Mouse (Mus musculus) neural tube, embryonic 14.5 days (tissue): Measurements from ENCODE around the gene Hcn3. TPM values are rescaled to one million over a fixed set of nuclear protein-coding genes. Genes with fewer than 3 reads are reported as not detected.

Experiments used
- ATAC-seq: fragments of 200-750 bp; cut with Nextera tagmentation; 2 replicates; pipeline ENCODE4 v1.8.0; 2017; ENCODE audit warnings: low read depth, mild to moderate bottlenecking, moderate TSS enrichment, moderate library complexity
- H3K27ac ChIP-seq: fragments of 300-500 bp; sonication (generic); 2 replicates; pipeline ENCODE4 v1.5.1; 2014; ENCODE audit warnings: low read depth, mild to moderate bottlenecking, control low read depth, low read length, moderate library complexity, mixed read lengths
- H3K27me3 ChIP-seq: fragments of 300-500 bp; sonication (generic); 2 replicates; pipeline ENCODE4 v1.6.1; 2014; ENCODE audit warnings: low read length; ENCODE audit not compliant: control insufficient read depth, insufficient read depth
- H3K36me3 ChIP-seq: fragments of 300-500 bp; sonication (generic); 2 replicates; pipeline ENCODE4 v1.6.1; 2014; ENCODE audit warnings: low read length, mixed read lengths; ENCODE audit not compliant: control insufficient read depth, insufficient read depth
- H3K4me1 ChIP-seq: fragments of 300-500 bp; sonication (generic); 2 replicates; pipeline ENCODE4 v1.6.1; 2014; ENCODE audit warnings: low read length; ENCODE audit not compliant: control insufficient read depth, insufficient read depth
- H3K4me2 ChIP-seq: fragments of 300-500 bp; sonication (generic); 2 replicates; pipeline ENCODE4 v1.6.1; 2014; ENCODE audit warnings: mild to moderate bottlenecking, low read depth, low read length, control low read depth
- H3K4me3 ChIP-seq: fragments of 300-500 bp; sonication (generic); 2 replicates; pipeline ENCODE4 v1.5.1; 2014; ENCODE audit warnings: low read depth, low read length, control low read depth, mixed read lengths
- H3K9ac ChIP-seq: fragments of 300-500 bp; sonication (generic); replicated peaks from 2 replicates; pipeline ENCODE4 v1.6.1; 2014; ENCODE audit warnings: low read depth, mild to moderate bottlenecking, control low read depth, low read length, mixed read lengths
- H3K9me3 ChIP-seq: fragments of 300-500 bp; sonication (generic); 2 replicates; pipeline ENCODE4 v1.6.1; 2016; ENCODE audit warnings: low read length; ENCODE audit not compliant: control insufficient read depth
- WGBS: fragments of 180-500 bp; shearing (Covaris S2); extraction: QIAGEN DNeasy Blood & Tissue Kit; methylation state at CpG from one replicate; pipeline ENCODE4 v1.1.7; 2014; 5-methylcytosine and 5-hydroxymethylcytosine counted together
- polyA plus RNA-seq: library from polyadenylated mRNA; unstranded; fragments of >200 nt; fragmentation: Nextera tagmentation; extraction: Ambion mirVana; gene quantifications from 2 replicates; pipeline ENCODE4 v1.2.1, GENCODE M21; 2014

Hcn3 gene
- polyA plus RNA-seq, 1 experiment from 2014 or later, result 25.4 TPM

GRCm38 (mm10) chr3:89199839-89200238 lies 39.8 kb upstream of the Hcn3 start:
- H3K4me3 ChIP-seq, result no peak overlapping the region
- no peak overlapping the region for H3K9ac ChIP-seq
- H3K27me3 ChIP-seq, result no peaks in the 10 kb centered on the region
- H3K4me1 ChIP-seq, result peaks cover 5% of the 10 kb centered on the region; the same call in 1 of the 2 replicates
- 84% methylated on average over 3 of the region's 3 CpGs for WGBS
- ATAC-seq, result no peak
- H3K36me3 ChIP-seq, result peaks cover 10% of the 10 kb centered on the region
- H3K9me3 ChIP-seq, result no peaks in the 10 kb centered on the region
- no peak overlapping the region for H3K4me2 ChIP-seq
- no peak overlapping the region for H3K27ac ChIP-seq

GRCm38 (mm10) chr3:89195979-89196877 lies 36.2 kb upstream of the Hcn3 start:
- H3K4me3 ChIP-seq, result peak overlapping the region; percentile 27
- peak overlapping the region; percentile 56 for H3K27ac ChIP-seq
- peak overlapping the region; percentile 29 for H3K9ac ChIP-seq
- no peaks in the 10 kb centered on the region for H3K36me3 ChIP-seq
- H3K9me3 ChIP-seq, result no peaks in the 10 kb centered on the region
- ATAC-seq, result peak; percentile 94
- H3K27me3 ChIP-seq, result no peaks in the 10 kb centered on the region
- H3K4me1 ChIP-seq, result no peaks in the 10 kb centered on the region
- WGBS, result 9% methylated on average over 33 of the region's 33 CpGs
- peak overlapping the region; percentile 45 for H3K4me2 ChIP-seq

- no peaks in the 10 kb centered on the region for H3K4me1 ChIP-seq
- H3K9me3 ChIP-seq, result no peaks in the 10 kb centered on the region
- 86% methylated on average over 2 of the region's 2 CpGs for whole genome bisulfite sequencing
- no peak overlapping the region for H3K9ac ChIP-seq
- ATAC-seq, result no peak
- H3K4me3 ChIP-seq, result no peak overlapping the region
- no peak overlapping the region for H3K4me2 ChIP-seq
- H3K27me3 ChIP-seq, result no peaks in the 10 kb centered on the region
- H3K27ac ChIP-seq, result no peak overlapping the region
- 0 out of 2 replicates have a peak, but pooled peaks cover 1% of the 10 kb centered on the region for H3K36me3 ChIP-seq
Measured at GRCm38 (mm10) chr3:89193853-89194252, 33.9 kb upstream of the Hcn3 start.

GRCm38 (mm10) chr3:89193351-89193750 lies 33.4 kb upstream of the Hcn3 start:
- 79% methylated on average over 1 of the region's 1 CpGs for WGBS
- Histone ChIP-seq H3K27me3 (no peaks in the 10 kb centered on the region), H3K4me3 (no peak overlapping the region), H3K36me3 (0 out of 2 replicates have a peak, but pooled peaks cover 6% of the 10 kb centered on the region), H3K4me2 (no peak overlapping the region), H3K9ac (no peak overlapping the region), H3K4me1 (no peaks in the 10 kb centered on the region), H3K9me3 (no peaks in the 10 kb centered on the region), H3K27ac (no peak overlapping the region)
- ATAC-seq, result no peak

- Histone ChIP-seq H3K9me3 (no peaks in the 10 kb centered on the region), H3K4me2 (no peak overlapping the region), H3K4me3 (no peak overlapping the region), H3K27ac (no peak overlapping the region), H3K36me3 (0 out of 2 replicates have a peak, but pooled peaks cover 18% of the 10 kb centered on the region), H3K27me3 (no peaks in the 10 kb centered on the region), H3K9ac (no peak overlapping the region), H3K4me1 (no peaks in the 10 kb centered on the region)
- no peak for ATAC-seq
- 88% methylated on average over 8 of the region's 8 CpGs for WGBS
Measured at GRCm38 (mm10) chr3:89190436-89190835, 30.4 kb upstream of the Hcn3 start.

GRCm38 (mm10) chr3:89188478-89188875 lies 28.5 kb upstream of the Hcn3 start:
- Histone ChIP-seq H3K27me3 (no peaks in the 10 kb centered on the region), H3K27ac (no peak overlapping the region), H3K4me1 (peaks cover 17% of the 10 kb centered on the region), H3K9me3 (no peaks in the 10 kb centered on the region), H3K4me3 (no peak overlapping the region), H3K9ac (no peak overlapping the region), H3K4me2 (no peak overlapping the region), H3K36me3 (0 out of 2 replicates have a peak, but pooled peaks cover 18% of the 10 kb centered on the region)
- 77% methylated on average over 12 of the region's 12 CpGs for WGBS
- no peak for ATAC-seq

GRCm38 (mm10) chr3:89187690-89188477 lies 27.9 kb upstream of the Hcn3 start:
- H3K9me3 ChIP-seq, result no peaks in the 10 kb centered on the region
- ATAC-seq, result no peak
- H3K4me1 ChIP-seq, result peaks cover 17% of the 10 kb centered on the region

GRCm38 (mm10) chr3:89187197-89187596 lies 27.2 kb upstream of the Hcn3 start:
- Histone ChIP-seq H3K4me3 (no peak overlapping the region), H3K4me2 (no peak overlapping the region), H3K36me3 (0 out of 2 replicates have a peak, but pooled peaks cover 20% of the 10 kb centered on the region), H3K4me1 (peaks cover 21% of the 10 kb centered on the region), H3K9ac (no peak overlapping the region), H3K27ac (no peak overlapping the region), H3K27me3 (no peaks in the 10 kb centered on the region), H3K9me3 (no peaks in the 10 kb centered on the region)
- 40% methylated on average over 23 of the region's 23 CpGs for WGBS
- ATAC-seq, result no peak

More at GRCm38 (mm10) chr3:89187690-89188477, 27.9 kb upstream of the Hcn3 start:
- H3K27ac ChIP-seq, result no peak overlapping the region
- no peak overlapping the region for H3K4me3 ChIP-seq
- no peak overlapping the region for H3K4me2 ChIP-seq
- 76% methylated on average over 18 of the region's 18 CpGs for WGBS
- H3K9ac ChIP-seq, result no peak overlapping the region
- H3K27me3 ChIP-seq, result no peaks in the 10 kb centered on the region
- H3K36me3 ChIP-seq, result 0 out of 2 replicates have a peak, but pooled peaks cover 18% of the 10 kb centered on the region

GRCm38 (mm10) chr3:89183959-89184315 lies 23.9 kb upstream of the Hcn3 start:
- 83% methylated on average over 6 of the region's 6 CpGs for WGBS

More at GRCm38 (mm10) chr3:89183959-89184315, 23.9 kb upstream of the Hcn3 start:
- peak overlapping the region; percentile 45 for H3K4me3 ChIP-seq
- no peaks in the 10 kb centered on the region for H3K9me3 ChIP-seq
- no peaks in the 10 kb centered on the region for H3K27me3 ChIP-seq
- no peak for ATAC-seq
- peaks cover 37% of the 10 kb centered on the region for H3K36me3 ChIP-seq
- peak overlapping the region; percentile 91 for H3K27ac ChIP-seq
- H3K4me1 ChIP-seq, result peaks cover 24% of the 10 kb centered on the region
- H3K4me2 ChIP-seq, result peak overlapping the region; percentile 99
- peak overlapping the region; percentile 71 for H3K9ac ChIP-seq
